Mouse (Mus musculus) telencephalon, adult 2 months (tissue): ENCODE data around the gene Gtf3c1.

Source experiments
- DNase-seq: peaks from one replicate; pipeline ENCODE4 v3.0.0-alpha.2; 2011; ENCODE audit warnings: low read depth, low spot score

Gtf3c1 gene

DNA sequence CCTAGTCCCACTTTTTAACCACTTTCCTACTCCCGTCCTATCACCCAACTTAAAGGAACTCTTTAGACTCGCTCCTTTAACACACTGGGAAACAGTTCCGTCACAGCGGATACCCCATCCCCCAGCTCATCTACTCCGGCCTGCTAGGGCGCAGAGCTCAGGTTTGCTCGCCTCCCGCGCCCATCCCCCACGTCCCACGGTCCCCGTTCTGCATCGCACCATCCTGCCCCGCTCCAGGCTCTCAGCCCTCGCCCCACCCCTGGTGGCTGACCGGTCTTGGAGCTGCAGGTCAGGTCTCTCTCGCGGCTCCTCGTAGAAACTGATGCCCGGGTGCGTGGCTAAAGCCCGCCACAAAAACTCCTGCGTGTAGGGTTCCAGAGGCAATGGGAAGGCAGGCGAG lies 394 bp downstream of the Gtf3c1 start:
- DNase-seq = no peak

DNA sequence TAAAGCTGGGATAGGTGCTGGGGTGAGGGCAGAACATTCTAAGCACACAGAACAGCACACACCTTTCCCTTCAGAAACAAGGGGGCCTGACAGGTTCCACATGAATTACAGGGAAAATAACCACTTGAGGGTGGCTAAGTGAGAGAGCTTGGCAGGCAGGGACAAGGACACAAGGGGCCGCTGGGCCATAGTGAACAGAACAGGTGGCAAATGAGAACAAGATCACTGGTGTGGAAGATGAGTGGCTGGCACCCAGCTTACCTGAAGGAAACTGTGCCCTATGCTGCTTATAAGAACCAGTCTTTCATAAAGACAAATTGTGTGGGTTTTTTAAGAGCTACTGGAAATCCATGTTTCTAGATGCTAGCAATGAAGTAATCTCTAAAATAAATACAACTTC lies 4.8 kb downstream of the Gtf3c1 start:
- DNase-seq = no peak

DNA sequence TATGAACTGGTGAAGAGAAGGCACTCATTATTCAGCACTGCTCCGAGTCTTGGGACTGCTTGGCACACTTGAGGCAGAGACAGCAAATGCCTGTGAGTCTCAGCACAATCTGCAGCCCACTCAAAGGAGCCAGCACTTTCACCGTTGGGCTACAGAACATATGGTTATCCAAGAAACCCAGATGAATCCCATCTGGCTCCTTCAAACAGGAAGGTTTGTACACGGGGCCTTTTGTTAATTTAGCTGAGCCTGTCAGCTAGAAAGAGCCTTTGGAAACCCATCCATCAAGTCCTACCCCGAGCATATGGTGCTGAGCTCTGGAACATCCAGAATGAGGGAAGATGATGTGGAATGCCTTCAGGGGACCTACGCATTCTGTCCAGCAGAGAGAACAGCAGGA lies 13.5 kb downstream of the Gtf3c1 start:
- DNase-seq = peak; percentile 92

DNA sequence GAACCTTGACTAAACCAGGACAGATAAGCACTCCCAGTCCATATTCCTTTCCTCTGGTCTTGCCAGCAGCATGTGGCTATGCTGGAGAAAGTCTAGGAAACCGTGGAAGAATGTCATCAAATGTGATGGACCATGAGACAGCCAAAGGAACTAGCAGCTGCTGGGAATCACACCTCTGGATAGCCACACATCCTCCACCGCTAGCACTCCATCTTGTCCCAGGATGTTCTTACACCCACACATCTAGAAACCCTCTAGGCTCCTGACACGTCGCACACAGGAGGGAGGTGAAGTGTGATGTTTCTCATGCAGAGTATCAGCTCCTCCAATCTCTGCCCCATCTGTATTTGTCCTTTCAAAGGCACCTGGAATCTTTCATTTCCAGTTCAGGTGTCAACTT lies 17.1 kb downstream of the Gtf3c1 start:
- DNase-seq = peak; percentile 60

DNA sequence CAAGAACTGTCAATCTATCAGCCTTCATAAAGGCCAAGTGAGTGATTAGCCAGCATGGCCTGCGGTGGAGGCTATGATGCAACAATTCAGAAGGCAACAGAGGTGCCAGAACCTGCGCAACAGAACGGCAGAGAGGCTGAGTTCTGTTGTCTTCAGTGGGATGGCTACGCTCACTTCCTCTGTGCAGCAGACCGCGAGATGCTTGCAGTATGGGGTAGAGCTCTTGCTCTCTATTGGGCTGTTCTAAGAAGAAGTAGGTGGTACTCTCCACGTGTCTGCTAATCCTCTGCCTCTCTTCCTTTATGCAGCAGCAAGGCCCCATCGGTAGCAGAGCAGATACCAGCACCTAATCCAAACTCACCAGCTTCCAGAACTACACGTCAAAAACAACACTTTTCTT lies 27.6 kb downstream of the Gtf3c1 start:
- no peak for DNase-seq

DNA sequence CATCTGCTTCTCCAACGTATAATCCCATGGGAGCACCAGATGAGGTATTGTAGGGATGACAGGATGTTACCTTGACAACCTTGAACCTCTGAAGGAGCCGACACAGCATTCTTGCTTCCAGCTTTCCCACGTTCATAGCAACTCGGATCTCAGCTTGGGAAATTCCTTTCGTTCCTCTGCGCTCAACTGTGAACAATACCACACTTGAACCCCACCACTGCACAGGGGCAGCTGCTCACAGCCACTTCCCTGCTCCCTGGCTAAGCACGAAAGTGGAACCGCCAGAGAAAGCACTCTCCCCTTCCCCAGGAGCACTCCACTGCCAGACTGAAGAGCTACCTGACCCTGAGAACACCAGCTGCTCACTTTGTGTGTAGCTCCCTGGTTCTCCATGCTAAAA lies 28.8 kb downstream of the Gtf3c1 start:
- DNase-seq = no peak

DNA sequence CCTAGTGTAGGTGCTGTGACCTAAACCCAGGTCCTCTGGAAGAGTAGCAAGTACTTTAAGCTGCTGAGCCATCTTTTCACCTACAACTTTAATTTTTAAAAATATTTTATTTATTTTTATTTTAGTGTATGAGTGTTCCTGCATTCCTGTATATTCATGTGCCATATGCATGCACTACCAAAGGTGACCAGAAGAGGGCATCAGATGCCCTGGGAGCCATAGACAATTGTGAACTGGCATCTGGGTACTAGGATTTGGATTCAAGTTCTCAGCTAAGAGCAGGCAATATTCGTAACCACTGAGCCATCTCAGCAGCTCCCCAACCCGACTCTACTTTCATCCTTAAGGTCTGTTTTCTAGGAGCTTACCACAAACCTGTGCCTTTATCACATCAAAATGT lies 32.7 kb downstream of the Gtf3c1 start:
- no peak for DNase-seq

DNA sequence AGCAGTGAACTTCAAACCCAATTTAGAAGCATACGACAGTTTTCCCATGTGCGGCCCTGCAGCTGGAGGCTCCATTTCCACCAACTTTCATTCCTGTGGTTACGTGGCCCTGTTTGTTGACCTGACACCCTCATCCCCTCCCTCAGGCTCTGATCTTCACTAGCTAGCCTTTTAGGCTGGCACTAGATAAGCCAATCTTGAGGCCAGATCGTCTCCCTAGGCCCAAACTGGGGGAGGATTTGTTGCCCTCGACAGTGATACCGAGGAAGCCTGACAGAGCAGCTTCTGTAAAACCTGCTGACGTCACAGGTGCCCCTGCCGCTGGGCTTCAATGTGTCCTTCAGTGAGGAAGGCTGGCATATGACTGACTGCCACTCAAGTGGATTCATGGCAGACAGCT lies 36.2 kb downstream of the Gtf3c1 start:
- no peak for DNase-seq

DNA sequence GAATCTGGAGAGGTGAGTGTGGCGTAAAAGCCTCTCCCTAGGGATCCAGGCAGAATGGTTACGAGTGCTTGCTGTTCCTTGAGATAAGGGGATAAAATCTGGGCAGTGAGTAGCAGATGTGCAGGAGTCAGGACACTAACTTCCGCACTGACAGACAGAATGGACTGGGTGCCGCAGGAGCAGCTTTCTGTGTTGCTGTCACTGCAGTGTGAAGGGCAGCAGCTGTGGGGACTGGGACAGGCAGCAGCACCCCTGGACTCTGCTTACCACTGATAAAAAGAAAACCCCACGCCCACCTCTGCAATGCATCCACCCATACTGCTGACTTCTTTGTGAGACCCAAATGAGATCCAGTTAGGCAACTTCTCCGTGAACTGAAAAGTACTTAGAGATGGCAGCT lies 36.7 kb downstream of the Gtf3c1 start:
- no peak for DNase-seq

DNA sequence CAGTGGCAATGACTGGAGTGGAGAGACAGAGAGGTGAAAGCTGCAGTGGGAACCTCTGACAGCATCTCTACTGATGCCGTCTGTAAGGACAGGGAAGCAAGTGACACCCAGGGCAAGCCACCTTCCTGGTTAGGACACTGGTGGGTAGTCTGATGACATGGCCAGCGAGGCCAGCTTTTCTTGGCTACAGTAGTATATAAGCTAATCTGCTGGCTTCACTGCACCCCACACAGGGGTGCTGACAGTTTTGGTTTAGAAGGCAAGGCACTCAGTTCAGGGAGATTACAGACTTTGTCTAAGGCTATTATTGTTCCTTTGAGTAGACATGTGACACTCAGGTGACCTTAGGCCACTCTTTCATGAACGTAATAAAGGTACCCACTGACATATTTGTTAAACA lies 43.9 kb downstream of the Gtf3c1 start:
- DNase-seq = no peak

DNA sequence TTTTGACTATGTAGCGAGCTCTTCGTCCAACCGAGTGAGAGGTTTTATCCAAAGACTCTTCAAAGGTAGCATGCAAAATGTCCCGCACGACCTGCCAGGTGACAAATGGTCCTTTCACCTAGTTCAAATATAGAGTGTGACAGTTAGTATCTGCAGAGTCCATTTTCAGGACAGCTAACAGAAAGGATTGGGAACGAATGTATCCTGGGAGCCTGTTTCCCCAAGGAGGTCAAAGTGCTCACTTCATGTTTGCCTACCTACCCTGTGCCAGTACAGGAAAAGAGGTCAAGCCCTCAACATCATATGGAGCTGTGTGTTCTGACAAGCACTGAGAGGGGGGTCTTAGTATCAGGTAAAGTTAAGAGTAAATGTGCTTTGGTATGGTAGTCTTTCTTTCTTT lies 50.1 kb downstream of the Gtf3c1 start:
- DNase-seq = no peak

DNA sequence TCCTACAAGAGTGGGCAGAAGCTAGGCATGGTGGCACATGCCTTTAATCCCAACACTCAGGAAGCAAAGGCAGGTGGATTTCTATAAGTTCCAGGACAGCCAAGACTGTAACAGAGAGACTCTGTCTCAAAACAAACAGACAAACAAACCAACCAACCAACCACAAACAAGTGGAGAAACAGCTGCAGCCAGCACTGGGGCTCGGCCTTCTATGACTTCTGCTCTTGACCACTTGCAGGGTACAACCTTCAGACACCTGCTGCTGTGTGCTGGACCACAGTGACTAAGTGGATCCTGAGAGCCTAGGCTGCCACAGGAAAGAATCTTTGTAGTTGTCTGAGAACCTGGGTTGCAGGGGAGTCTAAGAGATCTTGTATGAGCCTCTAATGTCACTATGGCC lies 58.6 kb downstream of the Gtf3c1 start:
- no peak for DNase-seq

DNA sequence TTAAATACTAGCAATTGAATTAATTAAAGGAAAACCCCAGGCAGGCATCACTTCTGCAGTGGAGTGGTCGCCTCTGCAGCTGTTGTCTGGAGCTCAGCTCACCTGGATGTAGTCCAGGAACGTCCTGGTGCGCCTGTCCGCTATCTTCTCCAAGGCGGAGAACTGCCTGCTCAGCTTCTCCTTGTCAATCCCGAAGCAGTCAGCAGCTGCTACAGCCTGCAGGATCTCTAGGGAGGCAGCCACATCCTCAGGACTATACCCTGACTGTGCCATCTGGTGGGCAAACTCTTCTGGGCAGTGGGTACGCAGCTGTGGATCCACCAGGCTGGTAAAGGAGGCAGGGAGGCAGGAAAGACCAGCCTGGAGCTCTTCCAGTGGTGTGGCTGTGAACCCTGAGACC lies 62.2 kb downstream of the Gtf3c1 start:
- no peak for DNase-seq

DNA sequence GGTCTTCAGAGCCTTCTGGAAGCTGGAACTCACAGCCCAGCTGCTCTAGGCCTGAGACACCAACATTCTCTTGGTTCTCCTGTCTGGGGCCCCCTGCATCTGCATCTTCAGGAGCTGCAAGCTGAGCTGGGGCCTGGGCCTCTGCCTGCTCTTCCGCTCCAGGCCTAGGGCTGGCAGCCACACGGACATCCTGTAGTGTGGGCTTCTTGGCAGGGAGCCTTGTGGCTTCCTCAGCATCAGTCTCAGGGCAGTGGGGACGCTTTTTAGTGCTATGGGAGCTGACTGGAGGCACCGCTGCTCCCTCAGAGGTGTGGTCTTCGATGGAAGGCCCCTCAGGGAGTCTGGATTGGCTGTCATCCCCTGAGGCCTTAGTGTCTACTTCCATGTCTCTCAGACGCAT lies 63.7 kb downstream of the Gtf3c1 start:
- no peak for DNase-seq

DNA sequence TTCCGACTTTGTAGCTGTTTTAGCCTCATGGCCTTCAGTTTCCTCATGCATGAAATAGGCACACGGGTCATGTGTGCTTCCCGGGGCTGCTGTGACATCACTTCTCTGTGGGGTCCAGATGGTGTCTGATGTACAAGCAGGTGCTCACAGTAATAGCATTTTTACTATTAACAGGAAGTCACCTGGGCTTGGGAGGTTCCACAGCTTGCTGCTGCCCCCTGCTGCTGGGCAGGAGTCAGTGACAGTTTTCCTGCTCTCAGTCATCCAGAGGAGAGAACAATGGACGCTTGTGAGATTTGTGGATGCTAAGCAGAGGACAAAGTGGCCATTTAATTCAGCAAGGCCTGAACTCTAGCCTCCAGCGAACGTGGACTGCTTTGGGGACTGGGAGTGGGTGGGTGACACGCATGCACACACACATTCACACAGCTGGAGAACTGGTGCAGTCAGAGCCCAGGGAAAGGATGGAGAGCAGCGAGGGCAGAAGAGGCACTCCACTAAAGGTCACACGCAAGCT lies 68.7 kb downstream of the Gtf3c1 start:
- peak; percentile 58 for DNase-seq

DNA sequence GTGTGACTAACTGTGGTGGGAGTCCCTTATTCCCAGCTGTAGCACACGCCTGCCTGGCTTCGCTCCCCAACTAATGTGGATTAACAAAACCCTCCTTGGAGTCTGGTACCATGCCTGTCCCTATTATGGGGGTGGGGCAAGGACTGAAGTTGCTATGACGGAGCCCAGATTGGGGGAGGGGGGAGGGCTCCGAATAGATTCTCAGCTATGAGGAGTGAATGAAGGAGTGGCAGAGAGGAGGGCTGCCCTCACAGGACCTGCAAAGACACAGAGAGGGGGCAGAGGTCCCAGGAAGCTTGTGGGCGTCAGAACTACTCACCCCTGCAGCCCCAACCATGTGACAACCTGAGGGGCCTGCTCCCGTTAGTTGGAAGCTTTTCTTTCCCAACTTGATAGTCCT lies 69.2 kb downstream of the Gtf3c1 start:
- DNase-seq = no peak

DNA sequence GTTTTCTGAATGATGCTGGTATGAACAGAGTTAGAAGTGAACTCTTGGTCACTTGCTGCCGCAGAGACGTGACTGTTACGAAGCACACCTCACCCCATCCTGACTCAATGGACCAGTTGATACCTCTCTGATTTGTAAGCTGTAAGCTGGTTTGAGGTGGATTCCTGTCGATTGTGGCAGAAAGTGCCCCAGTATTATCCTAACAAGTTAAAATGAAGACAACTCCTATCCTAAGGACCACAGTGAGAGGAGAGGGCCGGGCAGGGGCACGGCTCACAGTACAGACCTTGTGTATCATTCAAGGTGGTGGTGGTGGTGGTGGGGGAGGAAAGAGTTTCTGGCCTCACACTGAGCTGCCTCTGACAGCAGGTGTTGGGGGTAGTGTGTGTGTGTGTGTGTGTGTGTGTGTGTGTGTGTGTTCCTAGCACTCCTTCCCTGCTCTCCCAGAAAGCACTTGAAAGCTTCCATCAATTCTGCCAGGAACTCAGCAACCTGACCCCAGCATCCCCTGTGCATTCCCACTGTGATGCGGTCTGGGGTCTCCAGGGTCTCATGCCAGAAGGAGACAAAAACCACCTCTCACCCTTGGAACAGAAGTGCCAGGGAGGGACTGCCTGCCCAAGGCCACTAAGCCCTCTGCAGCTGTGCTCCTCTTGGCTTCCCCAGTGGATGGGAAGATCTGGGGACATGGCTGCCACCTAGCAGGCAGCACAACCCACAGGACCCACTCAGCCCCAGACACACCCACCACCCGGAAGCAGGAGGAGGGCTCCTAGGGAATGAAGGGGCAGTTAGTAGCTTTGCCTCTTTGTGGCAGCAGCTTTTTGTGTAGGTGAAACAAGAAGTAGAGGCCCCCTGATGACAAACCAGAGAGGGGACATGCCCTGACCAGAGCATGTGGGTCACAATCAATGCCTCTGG lies 70.1 kb downstream of the Gtf3c1 start:
- no peak for DNase-seq

DNA sequence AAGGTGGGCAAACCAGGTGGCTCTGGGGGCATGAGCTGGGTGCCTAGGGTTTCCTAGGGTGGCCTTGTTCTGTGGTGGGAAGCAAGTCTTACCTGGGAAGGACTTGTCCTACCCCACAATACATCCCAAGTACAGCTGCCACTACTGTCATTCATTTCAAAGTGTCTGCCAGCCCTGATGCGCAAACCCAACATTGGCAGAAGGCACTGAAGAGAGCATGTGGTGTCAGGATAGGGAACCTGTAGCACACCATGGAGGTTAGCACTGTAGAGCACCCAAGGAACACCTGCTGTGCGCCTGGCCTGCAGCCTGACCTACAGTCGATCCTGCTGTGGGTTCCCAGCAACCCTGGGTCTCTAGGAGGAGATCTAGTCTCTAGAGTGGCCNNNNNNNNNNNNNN lies 76.6 kb downstream of the Gtf3c1 start:
- DNase-seq = no peak

DNA sequence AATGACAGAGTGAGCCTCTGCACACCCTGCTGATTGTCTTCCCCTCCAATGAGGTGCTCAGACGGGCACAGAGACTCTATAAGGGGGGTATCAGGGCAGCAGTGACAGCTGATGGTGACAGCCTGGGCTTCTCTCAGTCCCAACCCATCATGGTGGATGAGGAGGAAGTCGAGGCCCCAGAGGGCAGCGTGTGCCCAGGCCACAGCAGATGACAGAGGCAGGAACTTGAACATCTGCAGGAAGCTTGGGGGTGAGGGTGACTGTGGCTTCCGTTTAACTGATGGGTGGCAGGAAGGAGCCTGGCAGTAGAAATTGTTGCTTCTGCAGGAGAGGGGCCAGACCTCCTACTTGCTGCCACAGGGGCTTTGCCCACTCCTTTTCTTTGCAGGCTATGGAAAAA lies 77.3 kb downstream of the Gtf3c1 start:
- DNase-seq = no peak

DNA sequence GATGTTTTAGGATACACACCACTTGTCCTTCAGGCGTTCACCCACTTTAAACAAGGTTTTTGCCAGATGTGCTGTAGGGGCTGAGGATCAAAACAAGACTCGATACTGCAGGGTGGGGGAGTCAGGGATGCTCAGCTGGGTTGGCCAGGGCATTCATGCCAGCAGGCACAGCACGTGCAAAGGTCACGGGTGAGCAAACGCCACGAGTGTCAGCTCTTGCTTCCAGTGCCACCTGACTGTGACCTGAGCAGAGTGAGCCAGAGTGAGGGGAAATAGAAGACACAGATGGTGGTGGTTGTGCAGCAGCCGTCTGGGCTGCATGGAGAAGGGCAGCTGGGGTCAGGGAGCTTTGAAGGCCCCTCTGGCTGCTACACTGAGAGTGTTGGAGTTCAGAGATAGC lies 81.8 kb downstream of the Gtf3c1 start:
- no peak for DNase-seq

DNA sequence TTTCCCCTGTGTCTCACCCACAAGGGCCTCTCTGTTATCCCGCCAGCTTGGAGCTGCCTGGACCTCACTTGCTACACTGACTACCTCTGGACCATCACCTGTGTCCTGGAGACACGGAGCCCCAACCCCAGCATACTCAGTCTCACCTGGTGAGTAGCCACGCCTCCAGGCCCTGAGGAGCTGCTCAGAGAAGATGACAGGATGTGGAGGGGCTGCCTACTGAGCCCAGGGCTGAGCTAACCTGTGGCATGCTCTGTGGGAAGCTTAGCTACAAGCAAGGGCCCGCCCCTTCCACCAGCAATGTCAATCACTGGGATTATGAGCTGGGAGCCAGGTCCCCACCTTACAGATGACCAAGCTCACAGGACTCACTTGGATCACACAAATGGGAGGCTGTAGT lies 82.4 kb downstream of the Gtf3c1 start:
- DNase-seq = no peak

DNA sequence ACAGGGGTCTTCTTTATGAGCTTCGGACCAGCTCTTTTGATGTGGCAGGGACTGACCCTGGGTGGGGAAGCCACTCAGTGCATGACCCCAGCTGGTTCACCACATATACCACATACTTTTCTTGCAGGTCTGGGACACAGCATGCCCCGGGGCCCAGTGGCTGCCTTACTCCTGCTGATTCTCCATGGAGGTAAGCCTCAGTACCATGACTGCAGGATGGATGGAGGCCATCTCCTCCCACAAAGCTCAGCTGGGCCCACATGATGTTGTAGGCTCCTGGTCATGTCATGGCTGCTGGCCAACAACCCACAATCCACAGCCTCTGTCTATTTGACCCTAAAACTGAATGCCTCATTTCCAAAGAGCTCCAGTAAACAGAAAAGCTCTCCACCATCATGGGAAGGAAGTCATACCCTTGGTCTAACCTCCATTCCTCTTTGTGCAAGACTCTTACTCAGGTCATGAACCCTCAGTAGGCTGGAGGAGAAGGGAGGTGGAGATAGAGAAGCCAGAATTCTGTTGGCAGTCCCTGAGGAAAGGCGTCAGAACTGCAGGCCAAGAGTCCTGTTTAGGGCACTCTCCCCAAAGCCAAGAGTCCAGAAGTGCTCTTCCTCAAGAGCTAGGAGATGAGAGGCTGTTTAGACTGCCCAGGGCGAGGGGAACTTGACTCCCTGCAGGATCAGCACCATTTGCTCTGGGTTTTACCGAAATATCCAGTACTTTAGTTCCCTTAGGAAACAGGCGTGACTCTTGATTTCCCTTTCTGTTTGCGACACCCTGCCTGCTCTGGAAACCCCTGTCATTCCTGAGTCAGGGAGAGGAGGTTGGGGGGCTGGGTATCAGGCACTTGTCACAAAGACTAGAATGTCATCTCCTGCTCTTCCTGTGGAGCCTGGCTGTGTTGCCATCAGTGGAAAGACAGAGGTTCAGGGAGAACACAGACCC lies 84.6 kb downstream of the Gtf3c1 start:
- no peak for DNase-seq

DNA sequence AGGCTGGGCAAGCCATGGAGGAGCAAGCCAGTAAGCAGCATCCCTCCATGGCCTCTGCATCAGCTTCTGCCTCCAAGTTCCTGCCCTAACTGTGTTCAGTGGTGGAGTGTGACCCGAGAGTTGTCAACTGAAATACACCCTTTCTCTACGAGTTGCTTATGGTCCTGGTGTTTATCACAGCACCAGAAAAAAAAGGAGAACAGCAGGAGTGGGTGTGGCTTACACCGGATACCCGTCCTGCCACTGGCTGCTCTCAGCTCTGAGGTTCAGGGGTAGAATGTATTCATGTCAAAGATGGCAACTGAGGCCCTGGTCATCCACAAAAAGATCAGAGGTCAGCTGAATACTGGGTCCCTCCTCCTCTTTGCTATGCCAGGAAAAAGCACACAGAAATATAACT lies 87.5 kb downstream of the Gtf3c1 start:
- no peak for DNase-seq
